Mouse (Mus musculus): ENCODE results near the gene Pik3r2. TPM values are rescaled to one million over a fixed set of nuclear protein-coding genes. Genes with fewer than 3 reads are reported as not detected.

Pik3r2 gene
- total and polyA plus RNA-seq, 2 experiments from 2014 or later, result 102 to 159 TPM

GRCm38 (mm10) chr8:70726721-70727120, 49.8 kb downstream of the Pik3r2 start:
- H3K36me3 ChIP-seq (ENCODE audit: insufficient read depth, low read length), result no peaks in the 10 kb centered on the region
- no peak for TF ChIP-seq CTCF (IDR thresholded peaks at IDR 0.05)
- no peaks in the 10 kb centered on the region for H3K9me3 ChIP-seq (ENCODE audit: low read length)
- no peak overlapping the region for H3K9ac ChIP-seq (replicated peaks; ENCODE audit: low read length, poor library complexity, severe bottlenecking)
- peaks cover 8% of the 10 kb centered on the region for H3K27me3 ChIP-seq (ENCODE audit: insufficient read depth, low read length)
- no peak overlapping the region for H3K4me3 ChIP-seq (ENCODE audit: low read depth, low read length)
- no peak overlapping the region for H3K4me2 ChIP-seq (ENCODE audit: low read depth, low read length, poor library complexity, severe bottlenecking)
- no peaks in the 10 kb centered on the region for H3K4me1 ChIP-seq (ENCODE audit: insufficient read depth, low read length)
- 42% methylated on average over 11 of the region's 11 CpGs for WGBS
- ATAC-seq (ENCODE audit: low FRiP score) (no peak), DNase-seq (ENCODE audit: low spot score) (no peak)
- no peak overlapping the region for H3K27ac ChIP-seq (ENCODE audit: low read depth, low read length)

GRCm38 (mm10) chr8:70725792-70726447, 50.6 kb downstream of the Pik3r2 start:
- peaks cover 8% of the 10 kb centered on the region for H3K27me3 ChIP-seq (ENCODE audit: insufficient read depth, low read length)
- ATAC-seq (ENCODE audit: low FRiP score) (no peak), DNase-seq (ENCODE audit: low spot score) (no peak)
- H3K36me3 ChIP-seq (ENCODE audit: insufficient read depth, low read length), result no peaks in the 10 kb centered on the region
- H3K4me1 ChIP-seq (ENCODE audit: insufficient read depth, low read length), result no peaks in the 10 kb centered on the region
- WGBS, result 27% methylated on average over 14 of the region's 14 CpGs
- no peak overlapping the region for H3K4me3 ChIP-seq (ENCODE audit: low read depth, low read length)
- no peaks in the 10 kb centered on the region for H3K9me3 ChIP-seq (ENCODE audit: low read length)
- TF ChIP-seq CTCF (IDR thresholded peaks at IDR 0.05), result no peak
- H3K27ac ChIP-seq (ENCODE audit: low read depth, low read length), result no peak overlapping the region
- H3K4me2 ChIP-seq (ENCODE audit: low read depth, low read length, poor library complexity, severe bottlenecking), result no peak overlapping the region
- no peak overlapping the region for H3K9ac ChIP-seq (replicated peaks; ENCODE audit: low read length, poor library complexity, severe bottlenecking)

- H3K4me1 ChIP-seq (ENCODE audit: insufficient read depth, low read length), result no peaks in the 10 kb centered on the region
- no peak for TF ChIP-seq CTCF (IDR thresholded peaks at IDR 0.05)
- no peaks in the 10 kb centered on the region for H3K9me3 ChIP-seq (ENCODE audit: low read length)
- no peak overlapping the region for H3K4me3 ChIP-seq (ENCODE audit: low read depth, low read length)
- H3K36me3 ChIP-seq (ENCODE audit: insufficient read depth, low read length), result no peaks in the 10 kb centered on the region
- no peak overlapping the region for H3K9ac ChIP-seq (replicated peaks; ENCODE audit: low read length, poor library complexity, severe bottlenecking)
- 83% methylated on average over 12 of the region's 12 CpGs for WGBS
- H3K27ac ChIP-seq (ENCODE audit: low read depth, low read length), result no peak overlapping the region
- 0 out of 2 replicates have a peak, but pooled peaks cover 1% of the 10 kb centered on the region for H3K27me3 ChIP-seq (ENCODE audit: insufficient read depth, low read length)
- no peak for DNase-seq (ENCODE audit: low spot score)
- H3K4me2 ChIP-seq (ENCODE audit: low read depth, low read length, poor library complexity, severe bottlenecking), result no peak overlapping the region
- ATAC-seq (ENCODE audit: low FRiP score), result no peak
Observed at GRCm38 (mm10) chr8:70724216-70724615, 52.3 kb downstream of the Pik3r2 start.

- no peak within 1 kb of the TSS for H3K4me3 ChIP-seq (ENCODE audit: low read depth, low read length)
- no peak within 1 kb of the TSS for H3K4me2 ChIP-seq (ENCODE audit: low read depth, low read length, poor library complexity, severe bottlenecking)
- no peak within 1 kb of the TSS for H3K9ac ChIP-seq (replicated peaks; ENCODE audit: low read length, poor library complexity, severe bottlenecking)
- H3K27me3 ChIP-seq (ENCODE audit: insufficient read depth, low read length), result no peaks in the 10 kb centered on the region
- ATAC-seq (ENCODE audit: low FRiP score), result no peak
- 62% methylated on average over 7 of the region's 7 CpGs for WGBS
- TF ChIP-seq CTCF (IDR thresholded peaks at IDR 0.05), result no peak
- DNase-seq (ENCODE audit: low spot score), result no peak
- no peaks in the 10 kb centered on the region for H3K9me3 ChIP-seq (ENCODE audit: low read length)
- H3K36me3 ChIP-seq (ENCODE audit: insufficient read depth, low read length), result no peaks in the 10 kb centered on the region
- no peak within 1 kb of the TSS for H3K27ac ChIP-seq (ENCODE audit: low read depth, low read length)
- no peaks in the 10 kb centered on the region for H3K4me1 ChIP-seq (ENCODE audit: insufficient read depth, low read length)
Observed at GRCm38 (mm10) chr8:70723486-70724210, 52.9 kb downstream of the Pik3r2 start, which contains the start of gene Pde4c. Gene Pde4c, plus strand, starts transcription at chr8:70723720.

- Histone ChIP-seq H3K9ac (replicated peaks; ENCODE audit: low read length, poor library complexity, severe bottlenecking) (no peak overlapping the region), H3K4me2 (ENCODE audit: low read depth, low read length, poor library complexity, severe bottlenecking) (no peak overlapping the region), H3K9me3 (ENCODE audit: low read length) (no peaks in the 10 kb centered on the region), H3K4me3 (ENCODE audit: low read depth, low read length) (no peak overlapping the region), H3K36me3 (ENCODE audit: insufficient read depth, low read length) (no peaks in the 10 kb centered on the region), H3K27me3 (ENCODE audit: insufficient read depth, low read length) (no peaks in the 10 kb centered on the region), H3K27ac (ENCODE audit: low read depth, low read length) (no peak overlapping the region), H3K4me1 (ENCODE audit: insufficient read depth, low read length) (no peaks in the 10 kb centered on the region)
- DNase-seq (ENCODE audit: low spot score) (no peak), ATAC-seq (ENCODE audit: low FRiP score) (no peak)
- WGBS, result 79% methylated on average over 8 of the region's 8 CpGs
- no peak for TF ChIP-seq CTCF (IDR thresholded peaks at IDR 0.05)
Observed at GRCm38 (mm10) chr8:70721601-70722000, 54.9 kb downstream of the Pik3r2 start.

GRCm38 (mm10) chr8:70720739-70721138, 55.8 kb downstream of the Pik3r2 start:
- no peak overlapping the region for H3K4me3 ChIP-seq (ENCODE audit: low read depth, low read length)
- WGBS, result 4% methylated on average over 3 of the region's 3 CpGs
- H3K9ac ChIP-seq (replicated peaks; ENCODE audit: low read length, poor library complexity, severe bottlenecking), result no peak overlapping the region
- TF ChIP-seq CTCF (IDR thresholded peaks at IDR 0.05), result peak; percentile 96
- no peaks in the 10 kb centered on the region for H3K27me3 ChIP-seq (ENCODE audit: insufficient read depth, low read length)
- DNase-seq (ENCODE audit: low spot score), result peak; percentile 84
- H3K4me2 ChIP-seq (ENCODE audit: low read depth, low read length, poor library complexity, severe bottlenecking), result no peak overlapping the region
- no peak overlapping the region for H3K27ac ChIP-seq (ENCODE audit: low read depth, low read length)
- no peaks in the 10 kb centered on the region for H3K36me3 ChIP-seq (ENCODE audit: insufficient read depth, low read length)
- H3K4me1 ChIP-seq (ENCODE audit: insufficient read depth, low read length), result no peaks in the 10 kb centered on the region
- H3K9me3 ChIP-seq (ENCODE audit: low read length), result no peaks in the 10 kb centered on the region
- ATAC-seq (ENCODE audit: low FRiP score), result 0 out of 2 replicates have a peak, but pooled peaks have one; percentile 39

All from midbrain, postnatal 0 days (tissue).